Mouse (Mus musculus) embryonic fibroblast, embryonic 13.5 days (primary cell): ENCODE results near the gene Galnt4. TPM values are rescaled to one million over a fixed set of nuclear protein-coding genes. Genes with fewer than 3 reads are reported as not detected.

Experiments
- H3K27ac ChIP-seq: 2 replicates; pipeline ENCODE4 v1.5.1; 2012; ENCODE audit warnings: low read length, control low read depth, inconsistent platforms; ENCODE audit not compliant: insufficient read depth
- H3K4me1 ChIP-seq: 2 replicates; pipeline ENCODE4 v1.6.1; 2011; ENCODE audit warnings: low read length; ENCODE audit not compliant: control insufficient read depth, insufficient read depth
- H3K4me3 ChIP-seq: 2 replicates; pipeline ENCODE4 v1.5.1; 2011; ENCODE audit warnings: mild to moderate bottlenecking, control low read depth, low read length; ENCODE audit not compliant: insufficient read depth
- CTCF ChIP-seq: IDR thresholded peaks from 2 replicates; pipeline ENCODE4 v1.5.1; 2011; ENCODE audit warnings: mild to moderate bottlenecking, control low read depth, low read length, moderate library complexity, borderline replicate concordance; ENCODE audit not compliant: insufficient read depth
- POLR2A ChIP-seq: IDR thresholded peaks from 2 replicates; pipeline ENCODE4 v1.6.1; 2011; ENCODE audit warnings: low read depth, mild to moderate bottlenecking, control low read depth, low read length, moderate library complexity
- polyA plus RNA-seq: library from polyadenylated mRNA; stranded (reverse); fragments of >200 nt; gene quantifications from 2 replicates; pipeline ENCODE4 v1.2.4, GENCODE M21; 2011; ENCODE audit warnings: low read depth; ENCODE audit not compliant: missing spikeins, insufficient read length

Galnt4 gene
- polyA plus RNA-seq, 1 experiment = 15.5 TPM

GRCm38 (mm10) chr10:99130611-99131010, 22.7 kb downstream of the Galnt4 start:
- TF ChIP-seq CTCF (no peak), POLR2A (no peak)
- Histone ChIP-seq H3K4me3 (no peak overlapping the region), H3K4me1 (no peaks in the 10 kb centered on the region), H3K27ac (no peak overlapping the region)

- TF ChIP-seq CTCF (no peak), POLR2A (no peak)
- H3K4me3 ChIP-seq = no peak overlapping the region
- no peak overlapping the region for H3K27ac ChIP-seq
- H3K4me1 ChIP-seq = no peaks in the 10 kb centered on the region
Measured at GRCm38 (mm10) chr10:99131298-99131697, 23.3 kb downstream of the Galnt4 start.

- Histone ChIP-seq H3K4me3 (no peak overlapping the region), H3K27ac (no peak overlapping the region), H3K4me1 (no peaks in the 10 kb centered on the region)
- TF ChIP-seq POLR2A (no peak), CTCF (no peak)
Measured at GRCm38 (mm10) chr10:99132189-99132588, 24.2 kb downstream of the Galnt4 start.

- no peaks in the 10 kb centered on the region for H3K4me1 ChIP-seq
- no peak overlapping the region for H3K4me3 ChIP-seq
- no peak overlapping the region for H3K27ac ChIP-seq
- TF ChIP-seq POLR2A = no peak
- no peak for TF ChIP-seq CTCF
Measured at GRCm38 (mm10) chr10:99132595-99133272, 24.8 kb downstream of the Galnt4 start.

- no peak for TF ChIP-seq POLR2A
- TF ChIP-seq CTCF = no peak
- Histone ChIP-seq H3K4me3 (no peak overlapping the region), H3K4me1 (no peaks in the 10 kb centered on the region)
Measured at GRCm38 (mm10) chr10:99133321-99133875, 25.4 kb downstream of the Galnt4 start.

GRCm38 (mm10) chr10:99136337-99136736, 28.4 kb downstream of the Galnt4 start:
- H3K4me3 ChIP-seq = no peak overlapping the region
- H3K4me1 ChIP-seq = no peaks in the 10 kb centered on the region
- no peak overlapping the region for H3K27ac ChIP-seq
- no peak for TF ChIP-seq POLR2A

More at GRCm38 (mm10) chr10:99133321-99133875, 25.4 kb downstream of the Galnt4 start:
- no peak overlapping the region for H3K27ac ChIP-seq

- H3K4me1 ChIP-seq = no peaks in the 10 kb centered on the region
- TF ChIP-seq POLR2A (no peak), CTCF (no peak)
- no peak overlapping the region for H3K4me3 ChIP-seq
- H3K27ac ChIP-seq = no peak overlapping the region
Measured at GRCm38 (mm10) chr10:99145611-99146010, 37.7 kb downstream of the Galnt4 start.

GRCm38 (mm10) chr10:99146596-99146995, 38.6 kb downstream of the Galnt4 start:
- Histone ChIP-seq H3K27ac (no peak overlapping the region), H3K4me3 (no peak overlapping the region), H3K4me1 (no peaks in the 10 kb centered on the region)
- TF ChIP-seq CTCF = no peak
- no peak for TF ChIP-seq POLR2A

GRCm38 (mm10) chr10:99150016-99150415, 42.1 kb downstream of the Galnt4 start:
- Histone ChIP-seq H3K4me1 (no peaks in the 10 kb centered on the region), H3K4me3 (no peak overlapping the region), H3K27ac (no peak overlapping the region)
- TF ChIP-seq POLR2A (no peak), CTCF (no peak)

- no peak overlapping the region for H3K27ac ChIP-seq
- H3K4me3 ChIP-seq = no peak overlapping the region
- TF ChIP-seq POLR2A (no peak), CTCF (no peak)
- no peaks in the 10 kb centered on the region for H3K4me1 ChIP-seq
Measured at GRCm38 (mm10) chr10:99151580-99151979, 43.6 kb downstream of the Galnt4 start.
